Mouse (Mus musculus): ENCODE results near the gene Chsy1. TPM values are rescaled to one million over a fixed set of nuclear protein-coding genes. Genes with fewer than 3 reads are reported as not detected.

Gene Chsy1
- total RNA-seq, 2 experiments from 2014 or later: 4.1 to 4.2 TPM

DNA sequence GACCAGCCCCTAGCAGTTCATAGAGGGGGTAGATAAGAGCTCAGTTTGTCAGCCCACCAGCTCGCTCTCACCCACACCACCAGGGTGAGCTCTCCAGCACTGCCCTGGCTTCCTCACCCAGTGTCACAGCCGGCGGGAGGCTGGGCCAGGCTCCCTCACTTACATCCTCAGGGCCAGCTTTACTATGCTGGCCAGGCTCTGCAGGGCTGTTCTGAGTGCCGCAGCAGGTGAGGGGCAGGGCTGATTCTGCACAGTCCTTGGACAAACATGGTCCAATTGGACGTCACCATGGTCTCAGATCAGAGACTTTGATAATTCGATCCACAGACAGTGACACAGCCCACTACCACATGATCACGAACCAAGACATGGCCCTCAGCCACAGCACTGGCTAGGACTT, 17.8 kb upstream of the Chsy1 start:
- no peak overlapping the region for H3K4me3 ChIP-seq
- intact Hi-C loops (cut with DNase I): no loop called here
- no peak overlapping the region for H3K27ac ChIP-seq
- no peak for DNase-seq
- TF ChIP-seq CTCF (IDR thresholded peaks at IDR 0.05): no peak

DNA sequence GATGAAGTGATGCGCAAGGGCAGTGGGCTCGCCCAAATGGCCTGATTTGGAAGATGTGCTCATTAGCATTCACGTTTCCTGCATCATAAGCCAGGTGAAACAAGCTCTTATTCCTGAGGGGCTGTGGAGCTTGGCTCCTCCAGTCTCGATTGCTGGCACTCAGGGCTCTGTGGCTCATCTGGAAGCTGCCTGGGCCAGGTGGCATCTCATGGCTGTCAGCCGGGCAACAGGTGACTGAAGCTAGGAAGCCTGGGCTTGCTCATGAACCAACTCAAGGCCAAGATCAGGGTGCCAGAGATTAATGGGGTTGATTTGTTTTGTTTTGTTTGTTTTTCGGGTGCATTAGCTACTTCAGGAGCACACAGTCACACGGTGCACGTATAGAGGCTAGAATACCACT, 16.7 kb upstream of the Chsy1 start:
- Histone ChIP-seq H3K27ac (no peak overlapping the region), H3K4me3 (no peak overlapping the region)
- DNase-seq: no peak
- no peak for TF ChIP-seq CTCF (IDR thresholded peaks at IDR 0.05)
- intact Hi-C loops (cut with DNase I): no loop called here

DNA sequence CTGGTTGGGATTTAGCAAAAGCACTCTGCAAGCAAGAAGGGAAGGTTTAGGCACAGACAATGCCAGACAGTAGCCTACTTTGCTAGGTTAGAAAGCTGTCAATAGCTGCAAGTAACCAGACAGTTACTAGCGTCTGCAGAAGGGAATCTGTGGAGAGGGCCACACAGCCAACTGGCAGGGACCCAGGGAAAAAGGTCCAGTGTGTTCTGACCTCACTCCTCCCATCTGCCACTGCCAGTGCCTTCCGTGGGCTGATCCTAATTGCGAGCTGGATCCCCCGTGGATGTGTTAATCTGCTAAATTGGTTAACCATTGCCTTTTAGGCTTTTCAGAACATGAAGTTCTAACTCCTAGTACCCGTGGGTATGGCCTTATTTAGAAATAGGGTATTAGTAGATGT, 15.2 kb upstream of the Chsy1 start:
- Histone ChIP-seq H3K4me3 (no peak overlapping the region), H3K27ac (no peak overlapping the region)
- peak; percentile 79 for DNase-seq
- intact Hi-C loops (cut with DNase I): no loop called here
- TF ChIP-seq CTCF (IDR thresholded peaks at IDR 0.05): no peak

DNA sequence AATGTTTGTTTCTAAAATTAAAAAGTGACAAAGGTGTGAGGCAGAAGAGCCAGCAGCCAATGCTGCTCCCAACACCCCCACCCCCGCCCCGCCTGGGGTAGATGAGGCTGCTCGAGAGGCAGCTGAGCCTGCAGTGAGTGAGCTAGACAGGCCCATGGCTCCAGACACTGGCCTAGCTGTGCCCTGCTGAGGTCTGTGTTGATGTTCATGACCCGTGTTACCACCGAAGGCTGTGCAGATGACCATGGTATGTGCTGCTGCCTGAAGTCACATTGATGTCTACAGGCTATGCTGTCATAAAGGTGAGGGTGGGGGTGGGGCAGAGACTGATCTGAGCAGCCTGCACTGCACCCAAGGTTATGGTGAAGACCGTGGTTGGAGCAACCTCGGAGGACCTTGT, 10.5 kb upstream of the Chsy1 start:
- no peak for DNase-seq
- intact Hi-C loops (cut with DNase I): no loop called here
- Histone ChIP-seq H3K4me3 (no peak overlapping the region), H3K27ac (no peak overlapping the region)
- no peak for TF ChIP-seq CTCF (IDR thresholded peaks at IDR 0.05)

DNA sequence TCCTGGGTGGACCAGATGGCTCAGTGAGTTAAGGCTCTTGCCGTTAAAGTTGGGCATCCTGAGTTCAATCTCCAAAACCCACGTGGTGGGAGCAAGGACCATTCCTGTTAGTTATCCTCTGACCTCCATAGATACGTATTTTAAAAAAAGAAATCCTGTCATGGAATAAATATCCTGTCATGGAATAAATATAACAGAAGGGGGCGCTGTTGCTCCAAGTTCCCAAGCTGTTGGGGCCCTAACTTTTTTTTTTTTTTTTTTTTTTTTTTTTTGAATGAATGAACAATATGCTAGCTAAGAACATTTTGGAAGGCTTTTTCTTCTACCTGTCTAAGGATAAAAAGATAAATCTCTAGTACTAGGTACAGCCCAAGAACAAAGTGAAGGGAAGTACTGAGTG, 7.4 kb upstream of the Chsy1 start:
- no peak overlapping the region for H3K4me3 ChIP-seq
- H3K27ac ChIP-seq: no peak overlapping the region
- intact Hi-C loops (cut with DNase I): loop anchor here (1.0 to 10.0 kb wide), 3 partner anchors 198 to 563 kb away; no protein-coding TSS in a partner anchor
- TF ChIP-seq CTCF (IDR thresholded peaks at IDR 0.05): peak; percentile 79
- DNase-seq: no peak

DNA sequence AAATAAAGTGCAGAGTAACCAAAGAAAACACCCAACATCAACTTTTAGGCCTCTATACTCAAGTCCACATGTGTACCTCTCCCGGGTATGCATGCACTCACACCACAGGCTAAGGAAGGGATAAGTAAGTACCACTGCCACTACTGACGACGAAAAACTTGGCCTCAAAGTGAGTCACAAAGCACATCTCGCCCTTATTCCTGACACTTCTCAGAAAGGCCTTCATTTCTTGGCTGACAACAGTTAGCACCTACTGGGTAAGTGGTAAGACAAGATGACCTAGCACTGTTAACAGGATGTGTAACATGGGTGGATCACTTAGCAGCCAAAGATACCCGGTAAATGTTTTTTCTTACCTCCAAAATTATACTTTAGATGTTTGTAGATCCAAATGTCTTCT, 4.8 kb upstream of the Chsy1 start:
- Histone ChIP-seq H3K4me3 (no peak overlapping the region), H3K27ac (no peak overlapping the region)
- TF ChIP-seq CTCF (IDR thresholded peaks at IDR 0.05): no peak
- intact Hi-C loops (cut with DNase I): loop anchor here (5.0 to 10.0 kb wide), 2 partner anchors 288 to 560 kb away; no protein-coding TSS in a partner anchor
- DNase-seq: no peak

DNA sequence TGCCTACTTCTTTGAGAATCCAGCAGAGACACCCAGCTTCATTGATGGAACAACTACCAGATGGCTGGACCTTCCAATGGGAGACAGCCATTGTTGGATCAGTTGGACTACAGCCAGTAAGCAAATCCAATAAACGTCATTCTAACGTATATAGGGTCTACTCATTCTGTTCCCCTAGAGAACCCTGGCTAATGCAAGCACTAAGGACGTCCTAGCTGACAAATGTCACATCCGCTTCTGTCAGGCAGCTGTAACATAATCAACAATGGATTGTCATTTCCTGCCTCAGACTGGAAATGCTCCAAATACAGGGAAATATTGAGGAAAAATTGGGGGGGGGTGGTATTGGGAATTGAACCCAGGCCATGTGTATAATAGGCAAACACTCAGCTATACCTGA, 3.5 kb upstream of the Chsy1 start:
- DNase-seq: no peak
- no peak overlapping the region for H3K4me3 ChIP-seq
- intact Hi-C loops (cut with DNase I): loop anchor here (2.0 to 10.0 kb wide), 3 partner anchors 77 to 559 kb away; no protein-coding TSS in a partner anchor
- TF ChIP-seq CTCF (IDR thresholded peaks at IDR 0.05): no peak
- H3K27ac ChIP-seq: no peak overlapping the region

DNA sequence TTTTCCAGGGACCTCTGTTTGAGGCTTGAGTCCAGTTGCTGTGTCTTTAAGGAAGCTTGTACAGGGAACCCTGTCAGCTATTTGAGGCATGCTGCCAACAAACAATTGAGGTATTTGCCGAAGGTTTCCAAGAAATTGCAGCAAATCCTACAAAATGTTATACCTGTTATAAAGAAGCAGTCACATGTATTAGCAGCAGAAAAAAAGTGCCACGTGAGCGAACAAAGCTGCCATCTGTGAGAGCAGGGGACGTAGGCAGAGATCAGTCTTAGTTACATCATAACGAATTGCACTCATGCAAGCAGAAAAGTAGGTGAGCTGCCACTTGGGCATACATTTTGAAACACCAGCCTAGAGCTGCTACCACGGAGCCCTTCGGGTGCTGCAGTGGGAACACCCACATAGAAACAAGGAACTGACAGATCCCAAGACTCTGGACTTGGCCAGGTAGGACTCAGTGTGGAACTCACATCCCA, 2.7 kb upstream of the Chsy1 start:
- DNase-seq: no peak
- intact Hi-C loops (cut with DNase I): loop anchor here (2.0 to 10.0 kb wide), 3 partner anchors 76 to 558 kb away; no protein-coding TSS in a partner anchor
- Histone ChIP-seq H3K27ac (no peak overlapping the region), H3K4me3 (no peak overlapping the region)
- TF ChIP-seq CTCF (IDR thresholded peaks at IDR 0.05): no peak

DNA sequence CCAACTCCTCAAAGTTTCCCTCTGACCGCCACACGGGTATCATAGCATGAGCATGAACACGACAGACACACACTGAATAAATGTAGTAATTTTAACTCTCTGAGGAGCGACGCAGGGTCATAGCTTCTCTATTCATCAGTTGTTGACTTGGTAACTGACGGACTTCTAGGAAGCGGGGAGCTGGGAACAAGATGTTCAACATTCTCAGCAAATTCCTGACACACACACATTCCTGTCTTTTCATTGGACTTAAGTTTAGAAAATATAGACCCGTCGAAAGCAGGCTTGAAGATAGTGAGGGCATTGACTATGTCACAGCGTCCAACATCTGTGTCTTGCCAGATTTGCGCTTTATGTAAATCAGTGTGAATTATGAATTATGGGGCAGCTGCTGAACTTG, 2.1 kb upstream of the Chsy1 start:
- no peak for DNase-seq
- H3K4me3 ChIP-seq: no peak overlapping the region
- intact Hi-C loops (cut with DNase I): loop anchor here (2.0 to 10.0 kb wide), 3 partner anchors 75 to 558 kb away; no protein-coding TSS in a partner anchor
- TF ChIP-seq CTCF (IDR thresholded peaks at IDR 0.05): no peak
- no peak overlapping the region for H3K27ac ChIP-seq

DNA sequence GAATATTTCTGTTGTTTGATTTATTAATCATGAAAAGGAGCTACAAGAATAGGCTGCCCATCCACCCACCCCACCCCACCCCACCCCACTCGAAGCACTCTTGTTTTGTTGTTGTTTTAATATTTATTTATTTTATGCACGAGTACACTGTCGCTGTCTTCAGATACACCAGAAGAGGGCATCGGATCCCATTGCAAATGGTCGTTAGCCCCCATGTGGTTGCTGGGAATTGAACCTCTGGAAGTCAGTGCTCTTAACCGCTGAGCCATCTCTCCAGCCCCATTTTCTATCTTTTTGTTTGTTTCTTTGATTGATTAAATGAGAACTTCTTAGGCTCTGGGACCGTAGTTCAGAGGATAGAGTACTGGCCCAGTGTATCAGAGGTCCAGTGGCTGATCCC, 1.4 kb upstream of the Chsy1 start:
- TF ChIP-seq CTCF (IDR thresholded peaks at IDR 0.05): peak; percentile 42
- intact Hi-C loops (cut with DNase I): loop anchor here (2.0 to 10.0 kb wide), 3 partner anchors 74 to 557 kb away; no protein-coding TSS in a partner anchor
- no peak overlapping the region for H3K27ac ChIP-seq
- peak; percentile 37 for DNase-seq
- no peak overlapping the region for H3K4me3 ChIP-seq

DNA sequence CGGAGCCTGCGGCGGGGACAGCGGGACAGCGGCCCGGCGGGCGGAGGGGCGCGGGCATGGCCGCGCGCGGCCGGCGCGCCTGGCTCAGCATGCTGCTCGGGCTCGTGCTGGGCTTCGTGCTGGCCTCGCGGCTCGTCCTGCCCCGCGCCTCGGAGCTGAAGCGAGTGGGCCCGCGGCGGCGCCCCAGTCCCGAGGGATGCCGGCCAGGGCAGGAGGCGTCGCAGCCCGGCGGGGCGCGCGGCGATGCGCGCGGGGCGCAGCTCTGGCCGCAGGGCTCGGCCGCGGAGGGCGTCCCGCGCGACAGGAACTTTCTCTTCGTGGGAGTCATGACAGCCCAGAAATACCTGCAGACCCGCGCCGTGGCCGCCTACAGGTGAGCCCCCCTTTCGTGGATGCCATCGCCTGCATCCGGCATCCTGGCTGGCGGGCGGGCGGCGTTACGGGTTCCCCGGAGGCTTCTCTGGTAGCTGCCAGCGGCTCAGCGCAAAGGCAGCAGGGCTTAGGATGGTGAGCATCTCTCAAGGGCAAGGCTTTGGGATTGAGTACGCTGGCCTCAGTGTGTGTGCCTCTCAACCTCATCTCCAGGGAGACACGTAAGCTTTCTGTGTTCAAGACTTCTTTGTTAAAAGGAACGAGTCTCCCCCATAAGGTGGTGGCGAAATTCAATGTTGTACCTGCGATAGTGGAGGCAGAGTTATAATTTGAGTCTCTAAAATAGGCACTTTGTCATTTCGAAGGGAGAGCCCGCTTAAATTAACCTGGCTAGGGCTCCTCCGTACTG, 730 bp downstream of the Chsy1 start:
- TF ChIP-seq CTCF (IDR thresholded peaks at IDR 0.05): no peak
- intact Hi-C loops (cut with DNase I): loop anchor here (5.0 to 10.0 kb wide), 2 partner anchors 72 to 555 kb away; no protein-coding TSS in a partner anchor
- peak overlapping the region; percentile 88 for H3K4me3 ChIP-seq
- DNase-seq: peak; percentile 65
- peak overlapping the region; percentile 66 for H3K27ac ChIP-seq

DNA sequence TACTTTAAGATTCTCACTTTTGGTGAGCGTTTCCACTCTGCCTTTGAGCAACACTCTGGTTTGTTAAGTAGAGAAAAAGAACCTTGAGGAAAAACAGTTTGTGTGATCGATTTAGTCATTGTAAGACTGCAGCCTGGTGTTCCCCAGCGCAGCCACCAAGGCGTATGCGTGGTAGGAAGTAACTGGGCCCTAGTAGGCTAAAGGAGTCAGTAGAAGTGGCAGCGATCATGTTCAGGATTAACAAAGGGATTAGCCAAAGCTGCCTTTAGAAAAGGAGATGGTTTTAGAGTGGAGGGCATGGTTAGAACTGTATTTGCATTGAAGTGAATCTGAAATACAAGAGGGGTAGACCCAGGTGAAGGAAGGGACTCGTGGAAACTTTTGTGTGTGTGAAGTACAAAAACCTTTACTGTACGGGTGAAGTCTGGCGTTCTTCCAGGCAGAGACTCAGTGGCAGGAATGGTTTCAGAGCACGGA, 1.4 kb downstream of the Chsy1 start:
- intact Hi-C loops (cut with DNase I): no loop called here
- no peak for TF ChIP-seq CTCF (IDR thresholded peaks at IDR 0.05)
- DNase-seq: no peak
- Histone ChIP-seq H3K27ac (peak overlapping the region; percentile 66; the same call in 1 of the 2 replicates), H3K4me3 (peak overlapping the region; percentile 88)

DNA sequence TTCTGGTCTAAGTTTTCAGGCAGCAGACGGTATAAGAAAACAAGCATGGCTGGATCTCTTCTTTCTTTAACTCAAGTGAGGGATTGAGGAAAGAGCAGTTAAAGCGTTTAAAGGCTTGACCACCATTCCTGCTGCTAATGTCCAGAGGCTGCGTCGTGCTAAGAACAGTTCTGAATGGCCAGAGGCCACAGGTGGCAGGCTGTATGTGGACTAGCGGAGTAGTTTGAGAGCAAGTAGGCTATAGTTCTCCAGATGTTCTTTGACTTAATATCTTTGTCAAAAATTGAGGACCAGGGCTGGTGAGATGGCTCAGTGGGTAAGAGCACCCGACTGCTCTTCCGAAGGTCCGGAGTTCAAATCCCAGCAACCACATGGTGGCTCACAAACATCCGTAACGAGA, 1.9 kb downstream of the Chsy1 start:
- DNase-seq: no peak
- TF ChIP-seq CTCF (IDR thresholded peaks at IDR 0.05): no peak
- Histone ChIP-seq H3K27ac (no peak overlapping the region; the same call in 1 of the 2 replicates), H3K4me3 (no peak overlapping the region; the same call in 1 of the 2 replicates)
- intact Hi-C loops (cut with DNase I): no loop called here
